Mouse (Mus musculus): ENCODE results near the gene Chsy1. TPM values are rescaled to one million over a fixed set of nuclear protein-coding genes. Genes with fewer than 3 reads are reported as not detected.

Chsy1 gene
- polyA plus RNA-seq, 1 experiment from 2014 or later = 8.8 TPM

DNA sequence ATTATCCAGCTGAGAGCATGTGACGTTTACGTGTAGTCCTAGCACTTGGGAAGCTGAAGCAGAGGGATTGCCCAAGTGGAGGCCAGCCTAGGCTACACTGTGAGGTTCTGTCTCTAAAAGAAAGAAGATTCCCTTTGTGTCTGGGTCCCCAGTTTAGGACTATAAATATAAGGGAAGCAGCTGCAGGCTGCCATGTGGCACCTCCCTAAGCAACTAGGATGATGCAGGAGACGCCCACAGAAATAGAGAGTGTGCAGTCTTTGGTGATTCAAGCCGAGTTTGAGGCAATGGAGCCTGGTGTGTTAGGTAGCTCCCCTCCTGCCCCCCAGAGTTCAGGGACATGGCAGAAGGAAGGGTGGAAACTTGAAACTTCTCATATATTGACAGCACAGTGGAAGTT is 21.7 kb upstream of the Chsy1 start:
- no peaks in the 10 kb centered on the region for H3K9me3 ChIP-seq (replicated peaks; ENCODE audit: control insufficient read depth, low read length, poor library complexity, severe bottlenecking)
- ATAC-seq = no peak
- 90% methylated on average over 4 of the region's 4 CpGs for WGBS

DNA sequence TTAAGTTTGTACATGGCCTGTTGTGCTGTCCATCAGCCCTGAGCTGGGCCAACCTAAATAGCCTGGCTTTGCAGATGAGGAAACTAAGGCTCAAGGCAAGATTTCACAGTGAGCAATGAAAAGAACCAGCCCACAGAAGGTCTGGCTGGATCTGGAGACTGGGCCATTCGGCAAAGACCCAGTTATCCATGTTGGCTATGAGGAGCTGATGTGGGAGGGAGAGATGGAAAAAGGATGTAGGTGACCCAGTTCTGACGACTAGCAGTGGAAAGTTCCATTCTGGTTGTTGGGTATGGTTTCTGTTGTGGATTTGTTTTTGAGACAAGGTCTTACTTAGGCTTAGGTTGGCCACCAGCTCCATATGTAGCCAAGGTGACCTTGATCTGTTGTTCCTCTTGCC is 21.2 kb upstream of the Chsy1 start:
- H3K4me1 ChIP-seq (ENCODE audit: control insufficient read depth, insufficient read depth, low read length) = no peaks in the 10 kb centered on the region
- no peaks in the 10 kb centered on the region for H3K27me3 ChIP-seq (ENCODE audit: control insufficient read depth, insufficient read depth, low read depth, low read length)
- H3K4me2 ChIP-seq (ENCODE audit: low read length) = no peak overlapping the region
- H3K36me3 ChIP-seq (ENCODE audit: control insufficient read depth, insufficient read depth, low read length) = peaks cover 27% of the 10 kb centered on the region
- H3K27ac ChIP-seq (ENCODE audit: low read length) = no peak overlapping the region
- H3K9ac ChIP-seq (ENCODE audit: low read depth, low read length) = no peak overlapping the region
- H3K4me3 ChIP-seq (ENCODE audit: low read depth, low read length) = no peak overlapping the region
- WGBS = 89% methylated on average over 2 of the region's 2 CpGs
- H3K9me3 ChIP-seq (replicated peaks; ENCODE audit: control insufficient read depth, low read length, poor library complexity, severe bottlenecking) = no peaks in the 10 kb centered on the region
- no peak for ATAC-seq

More for the DNA sequence above, 21.7 kb upstream of the Chsy1 start:
- Histone ChIP-seq H3K27ac (ENCODE audit: low read length) (no peak overlapping the region), H3K36me3 (ENCODE audit: control insufficient read depth, insufficient read depth, low read length) (peaks cover 27% of the 10 kb centered on the region), H3K27me3 (ENCODE audit: control insufficient read depth, insufficient read depth, low read depth, low read length) (no peaks in the 10 kb centered on the region), H3K4me2 (ENCODE audit: low read length) (no peak overlapping the region), H3K4me3 (ENCODE audit: low read depth, low read length) (no peak overlapping the region), H3K9ac (ENCODE audit: low read depth, low read length) (no peak overlapping the region), H3K4me1 (ENCODE audit: control insufficient read depth, insufficient read depth, low read length) (no peaks in the 10 kb centered on the region)

- no peaks in the 10 kb centered on the region for H3K4me1 ChIP-seq (ENCODE audit: control insufficient read depth, insufficient read depth, low read length)
- H3K9me3 ChIP-seq (replicated peaks; ENCODE audit: control insufficient read depth, low read length, poor library complexity, severe bottlenecking) = no peaks in the 10 kb centered on the region
- no peak overlapping the region for H3K4me3 ChIP-seq (ENCODE audit: low read depth, low read length)
- H3K36me3 ChIP-seq (ENCODE audit: control insufficient read depth, insufficient read depth, low read length) = peaks cover 18% of the 10 kb centered on the region
- H3K27me3 ChIP-seq (ENCODE audit: control insufficient read depth, insufficient read depth, low read depth, low read length) = no peaks in the 10 kb centered on the region
- H3K27ac ChIP-seq (ENCODE audit: low read length) = no peak overlapping the region
- ATAC-seq = no peak
- H3K9ac ChIP-seq (ENCODE audit: low read depth, low read length) = no peak overlapping the region
- no peak overlapping the region for H3K4me2 ChIP-seq (ENCODE audit: low read length)
- WGBS = 84% methylated on average over 11 of the region's 11 CpGs
These were observed 18.6 kb upstream of the Chsy1 start for GRCm38 (mm10) chr7:66090676-66091190.

DNA sequence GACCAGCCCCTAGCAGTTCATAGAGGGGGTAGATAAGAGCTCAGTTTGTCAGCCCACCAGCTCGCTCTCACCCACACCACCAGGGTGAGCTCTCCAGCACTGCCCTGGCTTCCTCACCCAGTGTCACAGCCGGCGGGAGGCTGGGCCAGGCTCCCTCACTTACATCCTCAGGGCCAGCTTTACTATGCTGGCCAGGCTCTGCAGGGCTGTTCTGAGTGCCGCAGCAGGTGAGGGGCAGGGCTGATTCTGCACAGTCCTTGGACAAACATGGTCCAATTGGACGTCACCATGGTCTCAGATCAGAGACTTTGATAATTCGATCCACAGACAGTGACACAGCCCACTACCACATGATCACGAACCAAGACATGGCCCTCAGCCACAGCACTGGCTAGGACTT is 17.8 kb upstream of the Chsy1 start:
- Histone ChIP-seq H3K9ac (ENCODE audit: low read depth, low read length) (no peak overlapping the region), H3K4me2 (ENCODE audit: low read length) (no peak overlapping the region), H3K4me1 (ENCODE audit: control insufficient read depth, insufficient read depth, low read length) (no peaks in the 10 kb centered on the region), H3K9me3 (replicated peaks; ENCODE audit: control insufficient read depth, low read length, poor library complexity, severe bottlenecking) (no peaks in the 10 kb centered on the region), H3K36me3 (ENCODE audit: control insufficient read depth, insufficient read depth, low read length) (peaks cover 18% of the 10 kb centered on the region), H3K27ac (ENCODE audit: low read length) (no peak overlapping the region), H3K4me3 (ENCODE audit: low read depth, low read length) (no peak overlapping the region), H3K27me3 (ENCODE audit: control insufficient read depth, insufficient read depth, low read depth, low read length) (no peaks in the 10 kb centered on the region)
- WGBS = 87% methylated on average over 7 of the region's 7 CpGs
- ATAC-seq = no peak

GRCm38 (mm10) chr7:66092656-66093055 is 16.7 kb upstream of the Chsy1 start:
- H3K9me3 ChIP-seq (replicated peaks; ENCODE audit: control insufficient read depth, low read length, poor library complexity, severe bottlenecking) = no peaks in the 10 kb centered on the region
- peaks cover 13% of the 10 kb centered on the region for H3K36me3 ChIP-seq (ENCODE audit: control insufficient read depth, insufficient read depth, low read length)
- ATAC-seq = no peak
- no peak overlapping the region for H3K9ac ChIP-seq (ENCODE audit: low read depth, low read length)
- no peak overlapping the region for H3K27ac ChIP-seq (ENCODE audit: low read length)
- H3K4me2 ChIP-seq (ENCODE audit: low read length) = no peak overlapping the region
- H3K27me3 ChIP-seq (ENCODE audit: control insufficient read depth, insufficient read depth, low read depth, low read length) = no peaks in the 10 kb centered on the region
- H3K4me1 ChIP-seq (ENCODE audit: control insufficient read depth, insufficient read depth, low read length) = no peaks in the 10 kb centered on the region
- WGBS = 92% methylated on average over 8 of the region's 8 CpGs
- H3K4me3 ChIP-seq (ENCODE audit: low read depth, low read length) = no peak overlapping the region

GRCm38 (mm10) chr7:66094141-66094540 is 15.2 kb upstream of the Chsy1 start:
- H3K4me2 ChIP-seq (ENCODE audit: low read length) = no peak overlapping the region
- H3K27ac ChIP-seq (ENCODE audit: low read length) = no peak overlapping the region
- H3K4me3 ChIP-seq (ENCODE audit: low read depth, low read length) = no peak overlapping the region
- H3K4me1 ChIP-seq (ENCODE audit: control insufficient read depth, insufficient read depth, low read length) = no peaks in the 10 kb centered on the region
- no peaks in the 10 kb centered on the region for H3K9me3 ChIP-seq (replicated peaks; ENCODE audit: control insufficient read depth, low read length, poor library complexity, severe bottlenecking)
- peaks cover 8% of the 10 kb centered on the region for H3K36me3 ChIP-seq (ENCODE audit: control insufficient read depth, insufficient read depth, low read length)
- 68% methylated on average over 5 of the region's 5 CpGs for WGBS
- ATAC-seq = no peak
- H3K9ac ChIP-seq (ENCODE audit: low read depth, low read length) = no peak overlapping the region
- no peaks in the 10 kb centered on the region for H3K27me3 ChIP-seq (ENCODE audit: control insufficient read depth, insufficient read depth, low read depth, low read length)

GRCm38 (mm10) chr7:66098803-66099202 is 10.5 kb upstream of the Chsy1 start:
- Histone ChIP-seq H3K4me1 (ENCODE audit: control insufficient read depth, insufficient read depth, low read length) (no peaks in the 10 kb centered on the region), H3K4me3 (ENCODE audit: low read depth, low read length) (no peak overlapping the region), H3K9ac (ENCODE audit: low read depth, low read length) (no peak overlapping the region), H3K27ac (ENCODE audit: low read length) (no peak overlapping the region), H3K4me2 (ENCODE audit: low read length) (no peak overlapping the region), H3K27me3 (ENCODE audit: control insufficient read depth, insufficient read depth, low read depth, low read length) (no peaks in the 10 kb centered on the region), H3K9me3 (replicated peaks; ENCODE audit: control insufficient read depth, low read length, poor library complexity, severe bottlenecking) (no peaks in the 10 kb centered on the region), H3K36me3 (ENCODE audit: control insufficient read depth, insufficient read depth, low read length) (no peaks in the 10 kb centered on the region)
- no peak for ATAC-seq
- WGBS = 83% methylated on average over 7 of the region's 7 CpGs

GRCm38 (mm10) chr7:66101866-66102265 is 7.4 kb upstream of the Chsy1 start:
- H3K4me3 ChIP-seq (ENCODE audit: low read depth, low read length) = no peak overlapping the region
- ATAC-seq = no peak
- 3% methylated on average over 4 of the region's 4 CpGs for WGBS
- H3K4me2 ChIP-seq (ENCODE audit: low read length) = no peak overlapping the region
- H3K36me3 ChIP-seq (ENCODE audit: control insufficient read depth, insufficient read depth, low read length) = no peaks in the 10 kb centered on the region
- H3K27me3 ChIP-seq (ENCODE audit: control insufficient read depth, insufficient read depth, low read depth, low read length) = peaks cover 3% of the 10 kb centered on the region; the same call in 1 of the 2 replicates
- no peaks in the 10 kb centered on the region for H3K4me1 ChIP-seq (ENCODE audit: control insufficient read depth, insufficient read depth, low read length)
- H3K27ac ChIP-seq (ENCODE audit: low read length) = no peak overlapping the region
- no peak overlapping the region for H3K9ac ChIP-seq (ENCODE audit: low read depth, low read length)
- no peaks in the 10 kb centered on the region for H3K9me3 ChIP-seq (replicated peaks; ENCODE audit: control insufficient read depth, low read length, poor library complexity, severe bottlenecking)

DNA sequence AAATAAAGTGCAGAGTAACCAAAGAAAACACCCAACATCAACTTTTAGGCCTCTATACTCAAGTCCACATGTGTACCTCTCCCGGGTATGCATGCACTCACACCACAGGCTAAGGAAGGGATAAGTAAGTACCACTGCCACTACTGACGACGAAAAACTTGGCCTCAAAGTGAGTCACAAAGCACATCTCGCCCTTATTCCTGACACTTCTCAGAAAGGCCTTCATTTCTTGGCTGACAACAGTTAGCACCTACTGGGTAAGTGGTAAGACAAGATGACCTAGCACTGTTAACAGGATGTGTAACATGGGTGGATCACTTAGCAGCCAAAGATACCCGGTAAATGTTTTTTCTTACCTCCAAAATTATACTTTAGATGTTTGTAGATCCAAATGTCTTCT is 4.8 kb upstream of the Chsy1 start:
- H3K9me3 ChIP-seq (replicated peaks; ENCODE audit: control insufficient read depth, low read length, poor library complexity, severe bottlenecking) = no peaks in the 10 kb centered on the region
- no peak overlapping the region for H3K4me3 ChIP-seq (ENCODE audit: low read depth, low read length)
- H3K4me2 ChIP-seq (ENCODE audit: low read length) = no peak overlapping the region
- H3K27ac ChIP-seq (ENCODE audit: low read length) = no peak overlapping the region
- H3K36me3 ChIP-seq (ENCODE audit: control insufficient read depth, insufficient read depth, low read length) = no peaks in the 10 kb centered on the region
- ATAC-seq = no peak
- H3K27me3 ChIP-seq (ENCODE audit: control insufficient read depth, insufficient read depth, low read depth, low read length) = peaks cover 5% of the 10 kb centered on the region; the same call in 1 of the 2 replicates
- 0 out of 2 replicates have a peak, but pooled peaks cover 3% of the 10 kb centered on the region for H3K4me1 ChIP-seq (ENCODE audit: control insufficient read depth, insufficient read depth, low read length)
- no peak overlapping the region for H3K9ac ChIP-seq (ENCODE audit: low read depth, low read length)
- WGBS = 93% methylated on average over 5 of the region's 5 CpGs

All from midbrain, embryonic 16.5 days (tissue).